Mouse (Mus musculus): ENCODE data around the gene Gm26992.

DNA sequence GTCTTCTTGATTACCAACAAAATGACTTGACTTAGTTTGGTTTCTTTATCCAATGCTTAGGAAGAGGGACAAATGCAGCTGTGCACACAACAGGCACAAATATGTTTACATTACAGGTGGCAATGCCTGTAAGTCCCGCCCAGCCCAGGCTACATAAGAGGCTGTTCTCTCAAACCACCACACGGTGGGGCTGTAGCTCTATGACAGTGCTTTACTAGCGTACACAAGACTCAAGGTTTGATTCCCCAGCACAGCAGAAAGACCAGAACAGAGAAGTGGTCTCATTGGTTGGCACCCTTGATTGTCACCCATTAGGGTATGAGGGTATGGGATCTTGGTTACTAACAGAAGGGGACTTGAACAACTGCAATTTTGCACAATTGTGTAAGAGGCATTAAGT, 55.7 kb downstream of the Gm26992 start:
- TF ChIP-seq USF1 (IDR thresholded peaks at IDR 0.05; ENCODE audit: low read depth), result no peak
- no peak for TF ChIP-seq MYOD1 (IDR thresholded peaks at IDR 0.05; ENCODE audit: control insufficient read depth, insufficient read length, low read depth)
- TF ChIP-seq CTCF (IDR thresholded peaks at IDR 0.05; ENCODE audit: control insufficient read depth, insufficient read depth, insufficient read length), result peak; percentile 35
- TF ChIP-seq CEBPB (IDR thresholded peaks at IDR 0.05; ENCODE audit: low read depth), result no peak
- TF ChIP-seq MAX (IDR thresholded peaks at IDR 0.05), result no peak
- no peak for TF ChIP-seq MYOG (IDR thresholded peaks at IDR 0.05; ENCODE audit: control insufficient read depth, extremely low read depth, insufficient read length)

Measured in C2C12 (cell line).